Mouse (Mus musculus): ENCODE results near the gene Olig3. TPM values are rescaled to one million over a fixed set of nuclear protein-coding genes. Genes with fewer than 3 reads are reported as not detected.

The Olig3 gene
- polyA plus RNA-seq, 1 experiment from 2014 or later = not detected

GRCm38 (mm10) chr10:19356720-19357641 is 648 bp downstream of the Olig3 start:
- under 1% methylated on average over 63 of the region's 63 CpGs for WGBS
- ATAC-seq (ENCODE audit: insufficient number of reproducible peaks, low FRiP score, low TSS enrichment, low read depth) (no peak), DNase-seq (ENCODE audit: low spot score) (peak; percentile 52)
- Histone ChIP-seq H3K27ac (replicated peaks; ENCODE audit: low read depth, low read length) (no peak overlapping the region), H3K4me2 (ENCODE audit: low read depth, severe bottlenecking) (peak overlapping the region; percentile 21; the same call in 1 of the 2 replicates), H3K27me3 (ENCODE audit: control insufficient read depth, insufficient read depth, low read length) (peaks cover 86% of the 10 kb centered on the region), H3K4me3 (ENCODE audit: low read depth, low read length) (no peak overlapping the region), H3K9ac (ENCODE audit: low read length) (no peak overlapping the region), H3K4me1 (ENCODE audit: control insufficient read depth, insufficient read depth, low read length) (peaks cover 3% of the 10 kb centered on the region; the same call in 1 of the 2 replicates), H3K36me3 (ENCODE audit: control insufficient read depth, insufficient read depth, low read length) (no peaks in the 10 kb centered on the region), H3K9me3 (ENCODE audit: control insufficient read depth, low read length) (no peaks in the 10 kb centered on the region)

GRCm38 (mm10) chr10:19357848-19358247 is 1.5 kb downstream of the Olig3 start:
- ATAC-seq (ENCODE audit: insufficient number of reproducible peaks, low FRiP score, low TSS enrichment, low read depth) (no peak), DNase-seq (ENCODE audit: low spot score) (no peak)
- H3K4me2 ChIP-seq (ENCODE audit: low read depth, severe bottlenecking) = no peak overlapping the region
- H3K4me1 ChIP-seq (ENCODE audit: control insufficient read depth, insufficient read depth, low read length) = peaks cover 3% of the 10 kb centered on the region; the same call in 1 of the 2 replicates
- no peaks in the 10 kb centered on the region for H3K36me3 ChIP-seq (ENCODE audit: control insufficient read depth, insufficient read depth, low read length)
- no peak overlapping the region for H3K27ac ChIP-seq (replicated peaks; ENCODE audit: low read depth, low read length)
- 20% methylated on average over 5 of the region's 5 CpGs for WGBS
- no peak overlapping the region for H3K4me3 ChIP-seq (ENCODE audit: low read depth, low read length)
- H3K9ac ChIP-seq (ENCODE audit: low read length) = no peak overlapping the region
- H3K27me3 ChIP-seq (ENCODE audit: control insufficient read depth, insufficient read depth, low read length) = peaks cover 86% of the 10 kb centered on the region
- no peaks in the 10 kb centered on the region for H3K9me3 ChIP-seq (ENCODE audit: control insufficient read depth, low read length)

- H3K9me3 ChIP-seq (ENCODE audit: control insufficient read depth, low read length) = no peaks in the 10 kb centered on the region
- H3K4me1 ChIP-seq (ENCODE audit: control insufficient read depth, insufficient read depth, low read length) = peaks cover 3% of the 10 kb centered on the region; the same call in 1 of the 2 replicates
- no peak overlapping the region for H3K9ac ChIP-seq (ENCODE audit: low read length)
- no peak overlapping the region for H3K27ac ChIP-seq (replicated peaks; ENCODE audit: low read depth, low read length)
- no peak overlapping the region for H3K4me3 ChIP-seq (ENCODE audit: low read depth, low read length)
- WGBS = 12% methylated on average over 3 of the region's 3 CpGs
- H3K36me3 ChIP-seq (ENCODE audit: control insufficient read depth, insufficient read depth, low read length) = no peaks in the 10 kb centered on the region
- DNase-seq (ENCODE audit: low spot score) = peak; percentile 26
- ATAC-seq (ENCODE audit: insufficient number of reproducible peaks, low FRiP score, low TSS enrichment, low read depth) = no peak
- H3K4me2 ChIP-seq (ENCODE audit: low read depth, severe bottlenecking) = no peak overlapping the region
- H3K27me3 ChIP-seq (ENCODE audit: control insufficient read depth, insufficient read depth, low read length) = peaks cover 70% of the 10 kb centered on the region
These were observed 4.3 kb downstream of the Olig3 start for GRCm38 (mm10) chr10:19360446-19361300.

- DNase-seq (ENCODE audit: low spot score) (peak; percentile 47), ATAC-seq (ENCODE audit: insufficient number of reproducible peaks, low FRiP score, low TSS enrichment, low read depth) (no peak)
- Histone ChIP-seq H3K4me2 (ENCODE audit: low read depth, severe bottlenecking) (no peak overlapping the region), H3K27me3 (ENCODE audit: control insufficient read depth, insufficient read depth, low read length) (peaks cover 62% of the 10 kb centered on the region), H3K9ac (ENCODE audit: low read length) (no peak overlapping the region), H3K9me3 (ENCODE audit: control insufficient read depth, low read length) (no peaks in the 10 kb centered on the region), H3K4me1 (ENCODE audit: control insufficient read depth, insufficient read depth, low read length) (peaks cover 3% of the 10 kb centered on the region; the same call in 1 of the 2 replicates), H3K36me3 (ENCODE audit: control insufficient read depth, insufficient read depth, low read length) (no peaks in the 10 kb centered on the region), H3K4me3 (ENCODE audit: low read depth, low read length) (no peak overlapping the region), H3K27ac (replicated peaks; ENCODE audit: low read depth, low read length) (no peak overlapping the region)
- WGBS = under 1% methylated on average over 23 of the region's 23 CpGs
These were observed 5.4 kb downstream of the Olig3 start for GRCm38 (mm10) chr10:19361539-19362293.

GRCm38 (mm10) chr10:19362294-19362590 is 5.9 kb downstream of the Olig3 start:
- no peak for ATAC-seq (ENCODE audit: insufficient number of reproducible peaks, low FRiP score, low TSS enrichment, low read depth)
- Histone ChIP-seq H3K36me3 (ENCODE audit: control insufficient read depth, insufficient read depth, low read length) (no peaks in the 10 kb centered on the region), H3K27me3 (ENCODE audit: control insufficient read depth, insufficient read depth, low read length) (peaks cover 57% of the 10 kb centered on the region), H3K4me1 (ENCODE audit: control insufficient read depth, insufficient read depth, low read length) (no peaks in the 10 kb centered on the region; the same call in 1 of the 2 replicates), H3K4me2 (ENCODE audit: low read depth, severe bottlenecking) (no peak overlapping the region), H3K9me3 (ENCODE audit: control insufficient read depth, low read length) (no peaks in the 10 kb centered on the region), H3K9ac (ENCODE audit: low read length) (no peak overlapping the region), H3K4me3 (ENCODE audit: low read depth, low read length) (no peak overlapping the region), H3K27ac (replicated peaks; ENCODE audit: low read depth, low read length) (no peak overlapping the region)
- 0% methylated on average over 8 of the region's 8 CpGs for WGBS
- peak; percentile 52 for DNase-seq (ENCODE audit: low spot score)

- 1% methylated on average over 17 of the region's 17 CpGs for WGBS
- peaks cover 50% of the 10 kb centered on the region for H3K27me3 ChIP-seq (ENCODE audit: control insufficient read depth, insufficient read depth, low read length)
These were observed 6.5 kb downstream of the Olig3 start for GRCm38 (mm10) chr10:19362861-19363260.

GRCm38 (mm10) chr10:19363365-19363764 is 7.0 kb downstream of the Olig3 start:
- DNase-seq (ENCODE audit: low spot score) = peak; percentile 26
- no peak overlapping the region for H3K4me2 ChIP-seq (ENCODE audit: low read depth, severe bottlenecking)
- 1% methylated on average over 5 of the region's 5 CpGs for WGBS
- no peak overlapping the region for H3K4me3 ChIP-seq (ENCODE audit: low read depth, low read length)
- H3K27ac ChIP-seq (replicated peaks; ENCODE audit: low read depth, low read length) = no peak overlapping the region
- H3K4me1 ChIP-seq (ENCODE audit: control insufficient read depth, insufficient read depth, low read length) = no peaks in the 10 kb centered on the region; the same call in 1 of the 2 replicates
- peaks cover 46% of the 10 kb centered on the region for H3K27me3 ChIP-seq (ENCODE audit: control insufficient read depth, insufficient read depth, low read length)
- H3K36me3 ChIP-seq (ENCODE audit: control insufficient read depth, insufficient read depth, low read length) = no peaks in the 10 kb centered on the region
- H3K9me3 ChIP-seq (ENCODE audit: control insufficient read depth, low read length) = no peaks in the 10 kb centered on the region
- no peak for ATAC-seq (ENCODE audit: insufficient number of reproducible peaks, low FRiP score, low TSS enrichment, low read depth)
- no peak overlapping the region for H3K9ac ChIP-seq (ENCODE audit: low read length)

More at GRCm38 (mm10) chr10:19362861-19363260, 6.5 kb downstream of the Olig3 start:
- Histone ChIP-seq H3K4me3 (ENCODE audit: low read depth, low read length) (no peak overlapping the region), H3K36me3 (ENCODE audit: control insufficient read depth, insufficient read depth, low read length) (no peaks in the 10 kb centered on the region), H3K9me3 (ENCODE audit: control insufficient read depth, low read length) (no peaks in the 10 kb centered on the region), H3K4me2 (ENCODE audit: low read depth, severe bottlenecking) (no peak overlapping the region), H3K9ac (ENCODE audit: low read length) (no peak overlapping the region), H3K27ac (replicated peaks; ENCODE audit: low read depth, low read length) (no peak overlapping the region), H3K4me1 (ENCODE audit: control insufficient read depth, insufficient read depth, low read length) (no peaks in the 10 kb centered on the region; the same call in 1 of the 2 replicates)
- DNase-seq (ENCODE audit: low spot score) (peak; percentile 48), ATAC-seq (ENCODE audit: insufficient number of reproducible peaks, low FRiP score, low TSS enrichment, low read depth) (no peak)

- no peak overlapping the region for H3K4me2 ChIP-seq (ENCODE audit: low read depth, severe bottlenecking)
- H3K27ac ChIP-seq (replicated peaks; ENCODE audit: low read depth, low read length) = no peak overlapping the region
- H3K36me3 ChIP-seq (ENCODE audit: control insufficient read depth, insufficient read depth, low read length) = no peaks in the 10 kb centered on the region
- ATAC-seq (ENCODE audit: insufficient number of reproducible peaks, low FRiP score, low TSS enrichment, low read depth) (no peak), DNase-seq (ENCODE audit: low spot score) (no peak)
- H3K4me3 ChIP-seq (ENCODE audit: low read depth, low read length) = no peak overlapping the region
- 87% methylated on average over 9 of the region's 9 CpGs for WGBS
- H3K27me3 ChIP-seq (ENCODE audit: control insufficient read depth, insufficient read depth, low read length) = no peaks in the 10 kb centered on the region
- H3K9me3 ChIP-seq (ENCODE audit: control insufficient read depth, low read length) = no peaks in the 10 kb centered on the region
- H3K9ac ChIP-seq (ENCODE audit: low read length) = no peak overlapping the region
- no peaks in the 10 kb centered on the region for H3K4me1 ChIP-seq (ENCODE audit: control insufficient read depth, insufficient read depth, low read length)
These were observed 12.8 kb downstream of the Olig3 start for GRCm38 (mm10) chr10:19369143-19369542.
